Mouse (Mus musculus): ENCODE data around the gene Fam217b.
A peak's percentile ranks its signal among the peaks of the same experiment; 100 is the strongest.

Gene Fam217b

GRCm38 (mm10) chr2:178414261-178415149 is at the start of gene Fam217b, which contains the start of gene Ppp1r3d:
Gene Fam217b, plus strand, starts transcription at chr2:178414524.
Gene Ppp1r3d, minus strand, starts transcription at chr2:178414472.
- peak; percentile 9 to 33 for DNase-seq (ENCODE audit: low spot score in 2 of 2)

- DNase-seq (ENCODE audit: low spot score in 2 of 2), result peak in 1 of 2 experiments; percentile 30
Measured at GRCm38 (mm10) chr2:178407053-178407815, 7.1 kb upstream of the Fam217b start, which contains the start of gene Sycp2. Gene Sycp2, minus strand, starts transcription at chr2:178407685.

- no peak for DNase-seq (ENCODE audit: low spot score in 2 of 2)
Measured at GRCm38 (mm10) chr2:178409024-178409423, 5.3 kb upstream of the Fam217b start.

DNA sequence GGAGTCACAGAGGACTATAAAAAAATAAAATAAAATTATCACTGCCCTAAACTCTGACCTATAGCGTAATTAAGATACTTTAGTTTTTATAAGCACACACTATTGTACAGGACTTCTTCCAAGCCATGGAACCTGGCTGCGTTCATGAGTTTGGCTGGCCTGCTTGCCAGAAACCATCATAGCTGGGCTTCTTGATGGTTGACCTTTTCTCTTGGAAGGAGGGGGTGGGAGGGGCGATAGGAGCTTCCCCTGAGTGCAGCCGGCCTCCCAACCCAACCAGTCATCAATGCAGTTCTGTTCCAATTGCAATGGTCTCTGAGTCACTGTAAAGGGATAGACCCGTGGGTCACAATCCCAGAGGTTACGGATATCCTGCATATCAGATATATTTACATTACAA is 4.0 kb upstream of the Fam217b start:
- DNase-seq (ENCODE audit: low spot score in 2 of 2), result no peak

DNA sequence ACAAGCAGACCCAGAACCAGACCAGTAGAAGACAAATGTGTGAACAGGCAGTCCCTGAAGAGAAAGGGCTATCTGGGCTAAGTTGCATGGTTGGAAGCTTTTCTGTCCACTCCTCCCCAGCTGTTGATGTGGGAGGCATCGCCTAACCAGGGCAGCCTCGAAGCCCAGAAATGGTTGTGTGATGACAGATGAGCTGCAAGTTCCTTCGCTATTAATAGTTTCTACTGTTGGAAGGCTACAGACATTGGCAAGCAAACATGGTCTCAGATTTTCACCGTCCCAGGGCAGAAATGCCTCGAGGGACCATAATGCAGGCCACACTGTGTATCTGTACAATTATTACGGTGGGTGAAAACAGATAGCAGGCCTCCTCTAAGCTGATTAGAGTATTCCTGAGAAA is 1.7 kb upstream of the Fam217b start:
- no peak for DNase-seq (ENCODE audit: low spot score in 2 of 2)

- no peak for DNase-seq (ENCODE audit: low spot score in 2 of 2)
Measured at GRCm38 (mm10) chr2:178413081-178413480, 1.2 kb upstream of the Fam217b start.

- no peak for DNase-seq (ENCODE audit: low spot score in 2 of 2)
Measured at GRCm38 (mm10) chr2:178413481-178414260, 653 bp upstream of the Fam217b start.

DNA sequence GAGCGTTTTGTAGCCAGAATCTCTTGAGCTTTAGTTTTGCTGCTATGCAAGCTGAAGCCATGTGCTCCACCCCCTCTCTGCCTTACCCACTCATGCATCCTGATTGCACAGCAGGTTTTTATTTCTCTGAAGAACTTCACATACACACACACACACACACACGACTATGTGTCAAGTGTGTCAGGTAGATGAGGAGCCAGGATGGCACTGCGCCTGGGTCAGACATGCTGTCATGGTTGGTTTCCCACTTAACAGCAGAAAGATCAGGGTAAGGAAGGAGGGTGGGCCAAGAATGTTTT is 775 bp downstream of the Fam217b start:
- DNase-seq (ENCODE audit: low spot score in 2 of 2), result no peak

DNA sequence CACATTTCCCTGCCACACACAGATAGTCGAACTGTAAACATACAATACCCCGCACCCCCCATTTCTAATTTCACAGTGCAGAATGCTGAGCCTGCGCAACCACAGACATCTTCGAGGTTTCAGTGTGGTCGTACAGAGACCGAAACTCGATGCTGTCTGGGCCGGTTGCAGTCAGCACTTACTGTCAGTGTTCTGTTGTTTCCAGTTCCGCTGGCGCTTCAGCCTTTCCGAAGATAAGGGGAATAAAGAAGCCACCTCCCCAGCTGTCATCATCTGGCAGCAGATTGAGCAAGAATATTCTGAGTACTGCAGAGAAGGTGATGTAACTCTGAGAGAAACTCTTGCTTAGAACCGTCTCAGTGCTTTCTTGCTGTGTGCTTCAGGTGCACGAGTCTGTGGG is 2.1 kb downstream of the Fam217b start:
- peak; percentile 5 to 31 for DNase-seq (ENCODE audit: low spot score in 2 of 2)

DNA sequence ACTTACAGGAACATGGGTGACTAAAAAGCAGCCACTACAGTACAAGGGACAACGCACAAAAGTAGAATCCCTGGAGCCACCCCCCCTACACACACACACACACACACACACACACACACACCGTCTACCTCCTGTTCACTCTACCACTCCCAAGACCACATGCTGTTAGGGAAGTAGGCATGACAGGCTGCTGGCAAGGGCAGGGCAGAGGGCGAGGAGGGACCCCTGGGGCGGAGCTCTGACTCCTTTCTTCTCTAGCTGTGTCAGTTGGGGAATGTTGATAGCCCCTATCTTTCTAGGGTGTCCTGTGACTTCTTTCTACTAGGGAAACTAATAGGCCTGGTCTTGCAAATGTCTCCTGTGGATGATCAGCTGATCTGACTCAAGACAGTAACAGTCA is 2.6 kb downstream of the Fam217b start:
- DNase-seq (ENCODE audit: low spot score in 2 of 2), result peak in 1 of 2 experiments; percentile 27

GRCm38 (mm10) chr2:178420576-178420975 is 6.3 kb downstream of the Fam217b start:
- peak in 1 of 2 experiments; percentile 1 for DNase-seq (ENCODE audit: low spot score in 2 of 2)

- DNase-seq (ENCODE audit: low spot score in 2 of 2), result no peak
Measured at GRCm38 (mm10) chr2:178421603-178422002, 7.3 kb downstream of the Fam217b start.

DNA sequence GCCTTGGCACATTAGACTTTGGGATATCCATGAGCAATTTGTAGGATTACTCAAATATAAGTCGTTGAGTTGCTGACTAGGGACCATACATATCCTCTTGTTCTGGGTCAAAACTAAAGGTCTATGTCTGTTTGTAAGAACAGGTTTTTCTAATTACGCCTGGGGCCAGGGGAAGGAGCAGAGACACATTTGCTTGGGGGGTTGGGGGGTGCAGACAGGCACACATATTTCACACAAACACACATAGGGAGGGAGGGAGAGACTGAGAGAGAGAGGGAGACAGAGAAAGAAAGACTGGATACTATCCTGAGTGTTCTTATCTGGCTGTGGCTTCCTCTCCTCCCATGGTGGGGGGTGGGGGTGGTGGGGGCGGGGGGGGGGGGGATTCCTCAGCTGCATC is 7.9 kb downstream of the Fam217b start:
- peak in 1 of 2 experiments; percentile 4 for DNase-seq (ENCODE audit: low spot score in 2 of 2)

DNA sequence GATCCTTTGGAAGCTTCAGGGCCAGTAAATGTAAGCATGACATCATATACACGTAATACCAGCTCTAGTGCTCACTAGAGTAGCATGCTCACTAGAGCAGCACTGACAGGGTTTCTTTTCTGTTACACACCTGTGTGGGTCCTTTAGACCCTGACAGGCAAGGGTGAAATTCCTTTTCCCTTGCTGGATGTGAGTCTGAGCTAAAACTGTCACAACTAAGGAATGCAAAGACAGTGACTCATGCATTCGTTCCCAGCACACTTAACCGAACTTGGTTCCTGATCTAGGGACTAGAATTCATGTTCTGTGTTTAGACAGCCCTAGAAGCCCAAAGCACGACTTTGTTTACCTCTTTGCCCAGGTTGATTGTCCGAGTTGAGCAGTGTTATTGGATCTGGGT is 8.9 kb downstream of the Fam217b start:
- peak; percentile 0 to 1 for DNase-seq (ENCODE audit: low spot score in 2 of 2)

DNA sequence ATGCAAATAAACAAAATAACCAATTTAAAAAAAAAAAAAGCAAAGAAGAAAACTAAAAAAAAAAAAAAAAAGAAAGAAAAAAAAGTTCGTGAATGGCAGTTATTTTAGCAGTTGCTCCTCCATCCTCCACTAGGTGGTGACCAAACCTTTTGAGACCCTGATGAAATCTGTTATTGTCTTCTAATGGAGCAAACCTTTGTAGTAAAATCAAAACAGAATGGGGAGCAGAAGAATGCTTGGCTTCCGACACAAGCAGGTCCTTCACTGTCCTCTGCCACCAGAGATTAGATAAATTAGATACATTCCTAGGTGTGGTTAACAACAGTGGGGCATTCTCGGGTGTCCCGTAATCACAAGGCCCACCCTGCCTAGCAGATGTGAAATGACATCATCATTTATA is 11.9 kb downstream of the Fam217b start:
- peak; percentile 0 to 16 for DNase-seq (ENCODE audit: low spot score in 2 of 2)

DNA sequence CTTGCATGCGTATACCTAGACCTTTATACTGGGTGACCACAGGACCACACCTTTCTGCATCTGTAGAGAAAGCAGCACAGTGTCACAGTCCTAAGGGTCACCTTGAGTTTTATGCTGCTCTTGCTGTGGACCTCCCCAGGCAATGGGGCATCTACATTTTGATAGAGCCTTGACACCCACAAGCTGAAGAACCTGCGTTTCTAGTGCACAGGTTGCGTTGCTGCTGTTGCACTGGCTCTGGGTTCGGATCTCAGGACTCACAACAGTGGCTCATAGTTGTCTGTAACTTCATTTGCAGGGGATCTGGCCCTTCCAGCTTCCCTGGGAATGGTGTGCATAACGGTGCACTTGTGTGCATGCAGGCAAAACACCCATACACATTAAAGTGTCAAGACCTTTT is 12.9 kb downstream of the Fam217b start:
- no peak for DNase-seq (ENCODE audit: low spot score in 2 of 2)

GRCm38 (mm10) chr2:178428183-178428582 is 13.9 kb downstream of the Fam217b start:
- no peak for DNase-seq (ENCODE audit: low spot score in 2 of 2)

DNA sequence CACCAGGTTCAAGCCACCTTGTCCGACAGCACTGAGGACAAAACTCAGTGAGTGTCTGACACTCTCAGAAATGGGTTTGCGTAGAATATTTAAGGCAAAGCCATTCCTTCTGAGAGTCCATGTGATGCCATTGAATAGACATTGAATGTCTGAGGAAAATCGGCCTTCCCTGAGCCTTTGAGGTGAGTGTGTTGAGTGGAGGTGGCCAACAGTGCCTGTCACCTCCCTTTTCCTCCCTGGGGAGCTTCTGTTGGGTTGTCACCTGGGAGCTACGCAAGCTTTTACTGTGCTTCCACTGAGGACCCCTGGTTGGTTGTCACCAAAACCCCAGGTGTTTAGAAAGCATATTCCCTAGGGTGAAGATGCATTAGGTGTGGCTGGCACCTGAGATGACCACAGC is 14.4 kb downstream of the Fam217b start:
- no peak for DNase-seq (ENCODE audit: low spot score in 2 of 2)

- no peak for DNase-seq (ENCODE audit: low spot score in 2 of 2)
Measured at GRCm38 (mm10) chr2:178429426-178429825, 15.1 kb downstream of the Fam217b start.

DNA sequence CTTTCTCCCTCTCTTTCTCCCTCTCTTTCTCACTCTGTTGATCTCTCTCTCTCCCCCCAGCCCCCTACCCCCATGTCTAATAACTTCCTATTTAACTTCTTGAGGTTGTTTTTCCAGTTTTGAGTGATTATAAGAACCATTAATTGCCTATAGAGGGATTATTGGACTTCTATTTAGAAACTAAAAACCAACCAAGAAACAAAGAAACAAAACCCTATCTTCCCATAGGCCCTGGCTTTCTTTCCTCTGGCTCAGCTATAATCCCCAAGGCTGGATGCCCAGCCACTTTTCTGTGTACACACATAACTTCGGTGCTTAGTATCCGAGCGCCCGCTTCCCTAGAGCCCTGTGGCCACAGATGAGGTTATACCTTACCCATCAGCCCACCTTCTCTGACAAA is 15.9 kb downstream of the Fam217b start, which contains the start of gene Cdh26:
TSS of gene Cdh26 (plus strand) at position 301 of the 400 bp plus-strand sequence.
- no peak for DNase-seq (ENCODE audit: low spot score in 2 of 2)

GRCm38 (mm10) chr2:178433495-178433894 is 19.2 kb downstream of the Fam217b start:
- no peak for DNase-seq (ENCODE audit: low spot score in 2 of 2)

DNA sequence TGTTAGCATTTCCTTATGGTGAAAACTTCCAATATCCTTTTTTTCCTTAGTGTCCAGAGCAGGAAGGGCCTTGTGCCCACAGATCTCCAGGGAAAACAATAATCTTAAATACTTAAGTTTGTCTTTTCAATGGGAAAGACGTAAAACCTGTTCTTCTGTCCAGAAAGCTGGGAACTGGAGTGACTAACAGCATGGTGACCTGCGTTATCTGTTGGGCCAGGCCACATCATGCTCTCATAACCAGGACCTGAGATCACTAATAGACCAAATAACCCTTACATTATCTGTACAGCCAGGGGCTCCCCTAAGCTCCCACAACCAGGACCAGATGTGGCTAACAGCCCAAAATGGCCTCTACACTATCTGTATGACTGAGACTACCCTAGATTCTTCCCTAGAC is 19.6 kb downstream of the Fam217b start:
- DNase-seq (ENCODE audit: low spot score in 2 of 2), result no peak

Data from spleen, postnatal 10 days (tissue).